Mouse (Mus musculus): ENCODE measurements around the gene Stpg3.

DNA sequence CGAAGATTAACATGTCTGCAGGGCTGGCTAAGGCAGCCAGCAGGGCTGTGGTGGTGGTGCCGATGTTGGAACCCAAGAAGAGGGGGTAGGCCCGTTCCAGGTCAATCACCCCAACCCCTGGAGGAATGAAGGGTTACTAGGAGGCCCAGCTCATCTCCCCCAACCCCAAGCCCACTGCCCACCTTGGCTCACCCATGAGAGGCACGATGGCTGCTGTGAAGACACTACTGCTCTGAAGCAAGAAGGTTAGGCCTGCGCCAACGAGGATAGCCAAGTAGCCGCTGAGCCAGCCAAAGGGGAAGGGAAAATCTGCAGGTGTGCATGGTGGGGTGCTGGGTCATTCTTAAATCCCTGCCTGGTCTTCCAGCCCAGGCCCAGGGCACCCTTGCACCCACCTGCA lies 16.1 kb upstream of the Stpg3 start:
- TF ChIP-seq CTCF (IDR thresholded peaks at IDR 0.05; ENCODE audit: low read depth) = no peak
- TF ChIP-seq EP300 (IDR thresholded peaks at IDR 0.05; ENCODE audit: low read depth) = no peak

Data from liver, postnatal 0 days (tissue).